Mouse (Mus musculus): ENCODE measurements around the gene Casq1. TPM values are rescaled to one million over a fixed set of nuclear protein-coding genes. Genes with fewer than 3 reads are reported as not detected.

Casq1 gene
- polyA plus RNA-seq, 1 experiment from 2014 or later: 1.4 TPM

DNA sequence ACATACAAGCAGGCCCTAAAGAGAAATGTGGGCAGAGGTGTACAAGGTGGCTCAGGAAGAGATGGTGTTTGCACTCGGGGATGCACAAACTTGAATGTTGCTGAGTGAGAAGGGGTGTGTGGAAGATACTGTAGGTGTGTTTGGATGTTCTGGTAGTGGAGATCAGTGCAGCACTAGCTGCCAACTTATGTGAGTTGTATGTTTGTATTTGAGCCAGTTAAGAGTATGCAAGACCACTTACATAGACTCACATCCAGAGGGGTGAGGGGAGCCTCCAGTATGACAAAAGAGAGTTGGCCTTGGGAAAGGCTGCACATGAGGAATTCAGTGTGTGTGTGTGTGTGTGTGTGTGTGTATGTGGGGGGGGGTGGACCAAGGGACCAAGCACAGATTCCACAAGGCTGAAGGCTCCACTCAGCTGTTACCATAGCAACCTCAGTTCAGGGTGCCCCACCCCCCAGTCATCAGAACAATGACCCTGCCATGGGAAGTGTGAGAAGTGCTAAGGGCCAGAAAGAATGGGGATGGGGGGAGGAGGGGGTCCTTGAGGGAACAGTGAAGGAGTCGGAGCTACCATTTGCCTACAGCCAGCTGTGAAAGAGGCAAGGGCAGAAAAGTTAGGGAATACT lies 16.7 kb downstream of the Casq1 start:
- Histone ChIP-seq H3K4me1 (ENCODE audit: control insufficient read depth, insufficient read depth, low read length) (peaks cover 68% of the 10 kb centered on the region), H3K9me3 (ENCODE audit: control insufficient read depth, low read length) (no peaks in the 10 kb centered on the region), H3K36me3 (ENCODE audit: control insufficient read depth, insufficient read depth, low read length) (peaks cover 14% of the 10 kb centered on the region), H3K4me2 (peak overlapping the region; percentile 95), H3K27ac (ENCODE audit: low read depth, low read length) (peak overlapping the region; percentile 97), H3K27me3 (ENCODE audit: control insufficient read depth, insufficient read depth, low read length) (no peaks in the 10 kb centered on the region), H3K4me3 (ENCODE audit: low read depth, low read length) (peak overlapping the region; percentile 84), H3K9ac (ENCODE audit: low read length) (peak overlapping the region; percentile 93)
- 6% methylated on average over 2 of the region's 2 CpGs for WGBS
- peak; percentile 98 for DNase-seq (ENCODE audit: low spot score, missing footprints)
- peak; percentile 76 for ATAC-seq (ENCODE audit: low FRiP score)

- Histone ChIP-seq H3K9me3 (ENCODE audit: control insufficient read depth, low read length) (no peaks in the 10 kb centered on the region), H3K4me1 (ENCODE audit: control insufficient read depth, insufficient read depth, low read length) (peaks cover 65% of the 10 kb centered on the region), H3K4me2 (peak overlapping the region; percentile 95), H3K4me3 (ENCODE audit: low read depth, low read length) (peak overlapping the region; percentile 27), H3K27ac (ENCODE audit: low read depth, low read length) (peak overlapping the region; percentile 97), H3K9ac (ENCODE audit: low read length) (peak overlapping the region; percentile 65), H3K27me3 (ENCODE audit: control insufficient read depth, insufficient read depth, low read length) (no peaks in the 10 kb centered on the region), H3K36me3 (ENCODE audit: control insufficient read depth, insufficient read depth, low read length) (peaks cover 20% of the 10 kb centered on the region)
- ATAC-seq (ENCODE audit: low FRiP score): peak; percentile 28
- DNase-seq (ENCODE audit: low spot score, missing footprints): peak; percentile 95
- 6% methylated on average over 14 of the region's 14 CpGs for WGBS
Measured at GRCm38 (mm10) chr1:172201967-172202880, 17.4 kb downstream of the Casq1 start.

- peak; percentile 96 for DNase-seq (ENCODE audit: low spot score, missing footprints)
- peak overlapping the region; percentile 97 for H3K27ac ChIP-seq (ENCODE audit: low read depth, low read length)
- H3K4me2 ChIP-seq: peak overlapping the region; percentile 95
- H3K36me3 ChIP-seq (ENCODE audit: control insufficient read depth, insufficient read depth, low read length): peaks cover 29% of the 10 kb centered on the region
- no peaks in the 10 kb centered on the region for H3K27me3 ChIP-seq (ENCODE audit: control insufficient read depth, insufficient read depth, low read length)
- peak; percentile 47 for ATAC-seq (ENCODE audit: low FRiP score)
- H3K4me1 ChIP-seq (ENCODE audit: control insufficient read depth, insufficient read depth, low read length): peaks cover 59% of the 10 kb centered on the region
- H3K9ac ChIP-seq (ENCODE audit: low read length): peak overlapping the region; percentile 45
- 8% methylated on average over 7 of the region's 7 CpGs for WGBS
- H3K4me3 ChIP-seq (ENCODE audit: low read depth, low read length): peak overlapping the region; percentile 11
- no peaks in the 10 kb centered on the region for H3K9me3 ChIP-seq (ENCODE audit: control insufficient read depth, low read length)
Measured at GRCm38 (mm10) chr1:172200871-172201447, 18.7 kb downstream of the Casq1 start.

GRCm38 (mm10) chr1:172200161-172200560 lies 19.5 kb downstream of the Casq1 start:
- Histone ChIP-seq H3K9ac (ENCODE audit: low read length) (0 out of 2 replicates have a peak overlapping the region, but pooled peaks have one; percentile 5), H3K27me3 (ENCODE audit: control insufficient read depth, insufficient read depth, low read length) (no peaks in the 10 kb centered on the region), H3K27ac (ENCODE audit: low read depth, low read length) (peak overlapping the region; percentile 97), H3K4me1 (ENCODE audit: control insufficient read depth, insufficient read depth, low read length) (peaks cover 52% of the 10 kb centered on the region), H3K4me2 (0 out of 2 replicates have a peak overlapping the region, but pooled peaks have one; percentile 95), H3K9me3 (ENCODE audit: control insufficient read depth, low read length) (no peaks in the 10 kb centered on the region), H3K36me3 (ENCODE audit: control insufficient read depth, insufficient read depth, low read length) (peaks cover 34% of the 10 kb centered on the region), H3K4me3 (ENCODE audit: low read depth, low read length) (no peak overlapping the region)
- WGBS: 68% methylated on average over 5 of the region's 5 CpGs
- ATAC-seq (ENCODE audit: low FRiP score): no peak
- DNase-seq (ENCODE audit: low spot score, missing footprints): no peak

DNA sequence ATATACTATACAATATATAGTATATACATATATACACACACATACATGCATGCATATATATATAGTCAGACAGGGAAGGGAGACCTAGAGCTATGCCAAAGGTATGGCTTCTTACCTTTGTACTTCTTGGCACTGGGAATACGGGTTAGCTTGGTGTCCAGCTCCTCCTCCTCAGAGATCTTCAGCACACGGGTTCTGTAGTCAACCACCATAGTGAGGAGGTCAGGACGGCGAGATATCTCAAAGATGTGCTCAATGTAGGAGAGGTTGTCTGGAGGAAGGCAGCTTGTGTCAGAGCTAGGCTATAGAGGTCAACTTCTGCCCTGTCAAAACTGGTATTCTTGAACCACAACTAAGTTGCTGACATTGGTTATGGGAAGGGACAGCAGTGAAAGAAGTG lies 20.7 kb downstream of the Casq1 start:
- no peaks in the 10 kb centered on the region for H3K9me3 ChIP-seq (ENCODE audit: control insufficient read depth, low read length)
- no peak overlapping the region for H3K9ac ChIP-seq (ENCODE audit: low read length)
- WGBS: 93% methylated on average over 4 of the region's 4 CpGs
- no peak for ATAC-seq (ENCODE audit: low FRiP score)
- no peaks in the 10 kb centered on the region for H3K27me3 ChIP-seq (ENCODE audit: control insufficient read depth, insufficient read depth, low read length)
- no peak overlapping the region for H3K4me2 ChIP-seq
- no peak for DNase-seq (ENCODE audit: low spot score, missing footprints)
- peaks cover 41% of the 10 kb centered on the region for H3K4me1 ChIP-seq (ENCODE audit: control insufficient read depth, insufficient read depth, low read length)
- peaks cover 40% of the 10 kb centered on the region for H3K36me3 ChIP-seq (ENCODE audit: control insufficient read depth, insufficient read depth, low read length)
- H3K4me3 ChIP-seq (ENCODE audit: low read depth, low read length): no peak overlapping the region
- no peak overlapping the region for H3K27ac ChIP-seq (ENCODE audit: low read depth, low read length)

DNA sequence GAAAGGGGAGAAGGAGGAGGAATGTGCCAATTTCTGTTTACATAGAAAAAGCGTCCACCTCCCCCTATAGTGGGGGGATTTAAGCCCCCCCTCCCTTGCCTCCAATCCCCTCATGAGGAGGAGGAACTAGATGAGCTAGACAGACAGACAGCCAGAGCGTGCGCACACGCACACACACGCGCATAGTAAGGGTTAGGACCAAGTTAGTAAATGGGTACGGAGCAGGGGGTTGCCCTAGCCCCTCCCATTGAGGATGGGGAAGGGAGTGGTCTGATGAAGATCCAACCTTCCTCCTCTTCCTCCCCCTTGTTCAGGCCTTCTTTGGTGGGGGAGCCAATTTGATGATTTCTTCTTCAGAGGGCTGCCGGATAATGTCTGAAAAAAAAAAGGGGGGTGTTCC lies 21.4 kb downstream of the Casq1 start:
- H3K27ac ChIP-seq (ENCODE audit: low read depth, low read length): no peak overlapping the region
- no peak for DNase-seq (ENCODE audit: low spot score, missing footprints)
- H3K27me3 ChIP-seq (ENCODE audit: control insufficient read depth, insufficient read depth, low read length): no peaks in the 10 kb centered on the region
- no peak overlapping the region for H3K4me2 ChIP-seq
- ATAC-seq (ENCODE audit: low FRiP score): no peak
- peaks cover 35% of the 10 kb centered on the region for H3K4me1 ChIP-seq (ENCODE audit: control insufficient read depth, insufficient read depth, low read length)
- H3K9me3 ChIP-seq (ENCODE audit: control insufficient read depth, low read length): no peaks in the 10 kb centered on the region
- peaks cover 40% of the 10 kb centered on the region for H3K36me3 ChIP-seq (ENCODE audit: control insufficient read depth, insufficient read depth, low read length)
- WGBS: 92% methylated on average over 8 of the region's 8 CpGs
- H3K4me3 ChIP-seq (ENCODE audit: low read depth, low read length): no peak overlapping the region
- H3K9ac ChIP-seq (ENCODE audit: low read length): no peak overlapping the region

GRCm38 (mm10) chr1:172197851-172198250 lies 21.8 kb downstream of the Casq1 start:
- no peak overlapping the region for H3K9ac ChIP-seq (ENCODE audit: low read length)
- H3K4me2 ChIP-seq: no peak overlapping the region
- WGBS: 86% methylated on average over 5 of the region's 5 CpGs
- peaks cover 40% of the 10 kb centered on the region for H3K36me3 ChIP-seq (ENCODE audit: control insufficient read depth, insufficient read depth, low read length)
- no peak overlapping the region for H3K27ac ChIP-seq (ENCODE audit: low read depth, low read length)
- no peaks in the 10 kb centered on the region for H3K9me3 ChIP-seq (ENCODE audit: control insufficient read depth, low read length)
- H3K4me1 ChIP-seq (ENCODE audit: control insufficient read depth, insufficient read depth, low read length): peaks cover 30% of the 10 kb centered on the region
- ATAC-seq (ENCODE audit: low FRiP score) (no peak), DNase-seq (ENCODE audit: low spot score, missing footprints) (no peak)
- H3K27me3 ChIP-seq (ENCODE audit: control insufficient read depth, insufficient read depth, low read length): no peaks in the 10 kb centered on the region
- no peak overlapping the region for H3K4me3 ChIP-seq (ENCODE audit: low read depth, low read length)

DNA sequence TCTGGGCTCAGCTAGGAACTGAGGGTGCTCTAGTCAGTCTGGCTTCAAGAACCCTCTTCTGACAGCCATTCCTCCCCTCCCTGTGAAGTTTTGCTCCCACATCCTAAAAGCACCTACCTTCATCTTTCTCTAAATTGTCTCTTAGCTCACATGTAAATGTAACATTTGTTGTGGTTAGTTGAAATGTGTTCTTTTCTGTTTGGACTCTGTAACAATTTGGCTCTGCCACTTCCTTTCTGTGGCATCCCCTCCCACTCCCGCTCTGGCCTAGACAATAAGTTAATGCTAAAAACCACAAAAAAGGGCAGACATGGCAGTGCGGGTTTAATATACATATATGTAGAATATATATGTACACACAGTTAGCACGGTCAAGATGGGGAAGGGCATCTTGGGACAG lies 22.5 kb downstream of the Casq1 start:
- Histone ChIP-seq H3K27me3 (ENCODE audit: control insufficient read depth, insufficient read depth, low read length) (no peaks in the 10 kb centered on the region), H3K9me3 (ENCODE audit: control insufficient read depth, low read length) (no peaks in the 10 kb centered on the region), H3K4me1 (ENCODE audit: control insufficient read depth, insufficient read depth, low read length) (peaks cover 23% of the 10 kb centered on the region), H3K9ac (ENCODE audit: low read length) (no peak overlapping the region), H3K4me2 (no peak overlapping the region), H3K27ac (ENCODE audit: low read depth, low read length) (no peak overlapping the region), H3K36me3 (ENCODE audit: control insufficient read depth, insufficient read depth, low read length) (peaks cover 43% of the 10 kb centered on the region), H3K4me3 (ENCODE audit: low read depth, low read length) (no peak overlapping the region)
- WGBS: 95% methylated on average over 3 of the region's 3 CpGs
- no peak for DNase-seq (ENCODE audit: low spot score, missing footprints)
- ATAC-seq (ENCODE audit: low FRiP score): no peak

DNA sequence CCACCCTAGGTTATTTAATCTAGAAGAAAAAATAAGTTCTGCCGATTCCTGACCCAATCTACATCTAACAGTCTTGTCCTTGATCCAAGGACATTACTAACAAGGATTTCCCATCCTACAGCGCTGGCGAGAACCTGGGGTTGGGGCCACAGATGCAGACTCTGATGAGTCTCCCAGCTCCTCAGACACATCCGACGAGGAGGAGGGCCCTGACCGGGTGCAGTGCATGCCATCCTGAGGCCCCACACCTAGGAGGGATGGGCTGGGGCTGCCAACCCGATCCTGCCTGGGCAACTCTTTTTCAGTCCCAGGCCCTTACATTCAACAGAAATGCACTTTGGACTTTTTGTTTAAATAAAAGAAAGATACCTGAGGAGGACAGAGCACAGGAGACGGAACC lies 25.2 kb downstream of the Casq1 start:
- no peak overlapping the region for H3K27ac ChIP-seq (ENCODE audit: low read depth, low read length)
- H3K4me1 ChIP-seq (ENCODE audit: control insufficient read depth, insufficient read depth, low read length): peaks cover 2% of the 10 kb centered on the region; the same call in 1 of the 2 replicates
- no peaks in the 10 kb centered on the region for H3K27me3 ChIP-seq (ENCODE audit: control insufficient read depth, insufficient read depth, low read length)
- no peak overlapping the region for H3K4me2 ChIP-seq
- H3K4me3 ChIP-seq (ENCODE audit: low read depth, low read length): no peak overlapping the region
- H3K9ac ChIP-seq (ENCODE audit: low read length): no peak overlapping the region
- H3K9me3 ChIP-seq (ENCODE audit: control insufficient read depth, low read length): no peaks in the 10 kb centered on the region
- WGBS: 91% methylated on average over 8 of the region's 8 CpGs
- DNase-seq (ENCODE audit: low spot score, missing footprints): no peak
- H3K36me3 ChIP-seq (ENCODE audit: control insufficient read depth, insufficient read depth, low read length): peaks cover 38% of the 10 kb centered on the region
- ATAC-seq (ENCODE audit: low FRiP score): no peak
